Mouse (Mus musculus) C2C12 (cell line): ENCODE measurements around the gene Srrd. TPM values are rescaled to one million over a fixed set of nuclear protein-coding genes. Genes with fewer than 3 reads are reported as not detected.
A peak's percentile ranks its signal among the peaks of the same experiment; 100 is the strongest.

Experiments used
- H3K27me3 ChIP-seq: one replicate; pipeline ENCODE4 v1.6.1; 2011; ENCODE audit not compliant: control insufficient read depth, insufficient read depth, insufficient read length
- H3K36me3 ChIP-seq: one replicate; pipeline ENCODE4 v1.6.1; 2011; ENCODE audit not compliant: control insufficient read depth, insufficient read depth
- H3K4me3 ChIP-seq: one replicate; pipeline ENCODE4 v1.5.1; 2011; ENCODE audit warnings: mild to moderate bottlenecking, control low read depth; ENCODE audit not compliant: poor library complexity, insufficient read depth, severe bottlenecking
- H3K79me2 ChIP-seq: one replicate; pipeline ENCODE4 v1.6.1; 2011; ENCODE audit not compliant: control insufficient read depth, insufficient read depth
- H3K79me3 ChIP-seq: one replicate; pipeline ENCODE4 v1.6.1; 2011; ENCODE audit warnings: low read depth, control low read depth
- H3ac ChIP-seq: one replicate; pipeline ENCODE3; 2011; ENCODE audit warnings: low read depth; ENCODE audit not compliant: control insufficient read depth, insufficient read length
- CEBPB ChIP-seq: IDR thresholded peaks from one replicate; pipeline ENCODE4 v1.6.1; 2011; ENCODE audit warnings: low read depth, mild to moderate bottlenecking, control low read depth, moderate library complexity
- CTCF ChIP-seq: IDR thresholded peaks from one replicate; pipeline ENCODE4 v1.5.1; 2011; ENCODE audit not compliant: control insufficient read depth, insufficient read depth, insufficient read length
- FOSL1 ChIP-seq: IDR thresholded peaks from one replicate; pipeline ENCODE4 v1.8.0; 2011; ENCODE audit warnings: mild to moderate bottlenecking, low read length; ENCODE audit not compliant: poor library complexity, insufficient read depth, severe bottlenecking
- MAX ChIP-seq: IDR thresholded peaks from one replicate; pipeline ENCODE4 v1.6.1; 2011; ENCODE audit warnings: mild to moderate bottlenecking, control low read depth
- MYOD1 ChIP-seq: IDR thresholded peaks from one replicate; pipeline ENCODE4 v1.6.1; 2011; ENCODE audit warnings: low read depth; ENCODE audit not compliant: control insufficient read depth, insufficient read length
- MYOG ChIP-seq: IDR thresholded peaks from one replicate; pipeline ENCODE4 v1.6.1; 2011; ENCODE audit not compliant: control insufficient read depth, insufficient read length; ENCODE audit errors: extremely low read depth
- USF1 ChIP-seq: IDR thresholded peaks from one replicate; pipeline ENCODE4 v1.6.1; 2011; ENCODE audit warnings: low read depth, mild to moderate bottlenecking, control low read depth, moderate library complexity
- long read RNA-seq, 2 experiments: library from polyadenylated mRNA; unstranded; transcript quantifications; one replicate each; pipeline ENCODE4 v2.0.0; 2019 to 2020
- polyA plus RNA-seq: library from polyadenylated mRNA; unstranded; fragments of >200 nt; fragmentation: generic; extraction: Trizol; gene quantifications from one replicate; pipeline ENCODE4 v1.2.1, GENCODE M21; 2012; ENCODE audit warnings: missing spikeins

Srrd gene
- 26.2 TPM for polyA plus RNA-seq
- long read RNA-seq, experiment 1, partial matches to known transcripts, result 4 of 4 reads
- long read RNA-seq, experiment 1, other reads (novel, unspliced or antisense), result 0 of 4 reads
- long read RNA-seq, experiment 2, result 0 reads

DNA sequence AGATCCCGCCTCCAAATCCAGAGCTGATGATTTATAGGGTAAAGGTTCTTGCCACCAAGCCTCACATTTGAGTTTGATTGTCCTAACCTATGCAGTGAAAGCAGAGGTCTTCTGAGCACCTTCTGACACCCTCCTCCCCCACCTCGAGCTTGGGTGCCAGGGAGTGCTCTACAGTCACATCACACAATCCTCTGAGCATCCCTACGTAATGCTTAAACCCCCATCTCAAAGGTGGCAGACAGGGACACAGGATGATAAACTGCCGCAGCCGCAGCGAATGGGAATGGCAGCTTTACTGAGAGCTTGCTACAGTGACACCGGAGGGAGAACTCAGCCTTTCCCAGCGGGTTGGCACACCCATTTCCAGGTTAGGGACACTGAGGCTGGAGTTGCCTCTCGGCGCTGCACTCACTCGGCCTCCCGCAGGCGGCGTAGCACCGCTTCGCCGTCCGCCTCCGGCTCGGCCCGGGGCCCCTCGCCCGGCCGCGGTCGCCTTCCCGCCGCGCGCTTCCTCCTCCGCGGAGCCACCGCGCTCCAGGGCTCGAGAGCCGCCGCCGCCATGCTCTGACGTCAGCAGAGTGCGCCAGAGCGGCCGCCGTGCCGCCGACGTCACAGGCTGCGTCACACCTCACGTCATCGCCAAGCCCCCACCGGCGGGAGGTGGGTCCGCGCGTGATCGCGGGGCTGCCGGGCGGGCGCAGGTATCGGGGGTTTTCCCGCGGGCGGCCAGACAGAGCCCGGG lies at the start of gene Srrd, which contains the start of gene Hps4:
Gene Srrd (minus strand): TSS at position 578 of the 742 bp plus-strand sequence.
Gene Hps4 (plus strand): TSS at position 621 of the 742 bp plus-strand sequence.
- Histone ChIP-seq H3K27me3 (no peaks in the 10 kb centered on the region), H3K4me3 (peak within 1 kb of the TSS; percentile 78), H3K79me3 (peaks cover 7% of the 10 kb centered on the region), H3K36me3 (peaks cover 22% of the 10 kb centered on the region), H3ac (peak within 1 kb of the TSS; percentile 78), H3K79me2 (peaks cover 22% of the 10 kb centered on the region)
- TF ChIP-seq MYOG, result no peak
- TF ChIP-seq CEBPB, result no peak
- no peak for TF ChIP-seq MYOD1
- TF ChIP-seq FOSL1, result no peak
- TF ChIP-seq USF1, result no peak
- no peak for TF ChIP-seq MAX
- TF ChIP-seq CTCF, result peak; percentile 1

GRCm38 (mm10) chr5:112391676-112392323 lies 49.0 kb upstream of the Srrd start:
- H3K27me3 ChIP-seq, result peaks cover 4% of the 10 kb centered on the region
- TF ChIP-seq USF1 (no peak), MYOD1 (no peak), FOSL1 (no peak), CTCF (no peak), CEBPB (no peak), MAX (no peak), MYOG (no peak)

GRCm38 (mm10) chr5:112391002-112391401 lies 48.2 kb upstream of the Srrd start:
- Histone ChIP-seq H3K4me3 (no peak overlapping the region), H3K79me2 (no peaks in the 10 kb centered on the region), H3K79me3 (no peaks in the 10 kb centered on the region), H3K36me3 (no peaks in the 10 kb centered on the region), H3K27me3 (peaks cover 4% of the 10 kb centered on the region), H3ac (no peak overlapping the region)
- TF ChIP-seq MAX, result no peak
- no peak for TF ChIP-seq FOSL1

More at GRCm38 (mm10) chr5:112391676-112392323, 49.0 kb upstream of the Srrd start:
- Histone ChIP-seq H3K36me3 (no peaks in the 10 kb centered on the region), H3K4me3 (no peak overlapping the region), H3K79me2 (no peaks in the 10 kb centered on the region), H3K79me3 (no peaks in the 10 kb centered on the region), H3ac (no peak overlapping the region)

GRCm38 (mm10) chr5:112389352-112389751 lies 46.5 kb upstream of the Srrd start:
- H3K36me3 ChIP-seq, result no peaks in the 10 kb centered on the region
- H3K79me3 ChIP-seq, result no peaks in the 10 kb centered on the region
- no peak for TF ChIP-seq CEBPB
- TF ChIP-seq MAX, result no peak
- TF ChIP-seq MYOG, result no peak
- no peak for TF ChIP-seq USF1
- no peak for TF ChIP-seq FOSL1
- TF ChIP-seq CTCF, result no peak
- TF ChIP-seq MYOD1, result no peak

GRCm38 (mm10) chr5:112385973-112386372 lies 43.1 kb upstream of the Srrd start:
- Histone ChIP-seq H3K4me3 (no peak overlapping the region), H3K79me2 (no peaks in the 10 kb centered on the region), H3K79me3 (no peaks in the 10 kb centered on the region), H3ac (no peak overlapping the region), H3K27me3 (no peaks in the 10 kb centered on the region), H3K36me3 (no peaks in the 10 kb centered on the region)
- no peak for TF ChIP-seq USF1
- no peak for TF ChIP-seq MYOG
- no peak for TF ChIP-seq CTCF
- no peak for TF ChIP-seq MYOD1
- no peak for TF ChIP-seq MAX
- TF ChIP-seq CEBPB, result no peak
- no peak for TF ChIP-seq FOSL1

More at GRCm38 (mm10) chr5:112389352-112389751, 46.5 kb upstream of the Srrd start:
- no peak overlapping the region for H3K4me3 ChIP-seq
- H3K27me3 ChIP-seq, result peaks cover 3% of the 10 kb centered on the region
- no peaks in the 10 kb centered on the region for H3K79me2 ChIP-seq
- H3ac ChIP-seq, result no peak overlapping the region
